Mouse (Mus musculus) E14TG2a.4 (cell line): ENCODE results near the gene Car10.

Source experiments
- CTCF ChIP-seq: conservative IDR thresholded peaks from 2 replicates; pipeline ENCODE4 v1.5.1; 2014; ENCODE audit warnings: low read length
- NANOG ChIP-seq: IDR thresholded peaks from 2 replicates; pipeline ENCODE4 v1.6.1; 2014; ENCODE audit warnings: borderline replicate concordance, low read length, mixed read lengths

DNA sequence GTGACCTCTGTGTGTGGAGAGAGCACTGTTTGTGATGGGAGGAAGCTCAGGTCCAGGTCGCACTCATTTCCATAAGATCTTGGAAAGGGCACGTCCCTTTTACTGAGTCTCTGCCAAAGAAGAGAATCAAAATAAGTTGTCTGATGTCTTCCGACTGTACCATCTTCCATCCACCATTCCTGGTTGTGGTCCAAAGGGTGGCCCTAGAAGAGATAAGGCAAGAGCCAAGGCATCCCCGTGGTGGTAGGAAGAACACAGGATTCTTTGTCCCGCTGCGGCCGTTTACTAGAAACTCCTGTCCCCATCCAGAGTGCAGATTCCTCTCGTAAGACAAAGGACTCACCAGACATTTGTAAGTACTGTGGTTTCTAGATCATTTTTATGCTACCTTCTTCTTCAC is 346.9 kb downstream of the Car10 start:
- TF ChIP-seq CTCF: no peak
- no peak for TF ChIP-seq NANOG
